Mouse (Mus musculus) liver, embryonic 14.5 days (tissue): ENCODE measurements at regions not wholly inside any gene's neighbourhood (a gene's known extent, or its start where the extent isn't known, plus 50 kb on each side); places are given as distances from the start of the nearest gene placed in this dataset.
A peak's percentile ranks its signal among the peaks of the same experiment; 100 is the strongest.

Experiments
- ATAC-seq: fragments of 200-750 bp; cut with Nextera tagmentation; 2 replicates; pipeline ENCODE4 v1.8.0; 2017; ENCODE audit warnings: moderate number of reproducible peaks, mild to moderate bottlenecking, moderate library complexity; ENCODE audit not compliant: insufficient read depth
- DNase-seq, 3 experiments: peaks; one replicate each; pipeline ENCODE4 v3.0.0-alpha.2; 2012 to 2013; ENCODE audit warnings: low read depth in 3 of 3, low spot score in 3 of 3
- H3K27ac ChIP-seq: fragments of 300-500 bp; sonication (generic); 2 replicates; pipeline ENCODE4 v1.5.1; 2014; ENCODE audit warnings: moderate library complexity, mild to moderate bottlenecking, control low read depth, inconsistent platforms
- H3K27me3 ChIP-seq: fragments of 300-500 bp; sonication (generic); 2 replicates; pipeline ENCODE4 v1.6.1; 2014; ENCODE audit warnings: mild to moderate bottlenecking, low read length, moderate library complexity; ENCODE audit not compliant: control insufficient read depth, insufficient read depth
- H3K36me3 ChIP-seq: fragments of 300-500 bp; sonication (generic); replicated peaks from 2 replicates; pipeline ENCODE4 v1.6.1; 2014; ENCODE audit warnings: low read depth; ENCODE audit not compliant: control insufficient read depth, insufficient read depth
- H3K4me1 ChIP-seq, 2 experiments: fragments of 200-500 bp in 1 of 2; fragments of 300-500 bp in 1 of 2; sonication (generic) in 1 of 2; replicated peaks; 2 replicates each; pipeline ENCODE4 v1.6.1; 2012 to 2014; ENCODE audit warnings: antibody characterized with exemption in 1 of 2, inconsistent platforms in 1 of 2, low read length in 1 of 2; ENCODE audit not compliant: control insufficient read depth in 2 of 2, insufficient read depth in 2 of 2
- H3K4me2 ChIP-seq: fragments of 300-500 bp; sonication (generic); 2 replicates; pipeline ENCODE4 v1.6.1; 2014; ENCODE audit warnings: low read depth, mild to moderate bottlenecking, control low read depth, moderate library complexity
- H3K4me3 ChIP-seq, 2 experiments: fragments of 200-500 bp in 1 of 2; fragments of 300-500 bp in 1 of 2; sonication (generic) in 1 of 2; 2 replicates each; pipeline ENCODE4 v1.5.1; 2012 to 2014; ENCODE audit warnings: low read depth in 2 of 2, low read length in 2 of 2, mild to moderate bottlenecking in 2 of 2, control low read depth in 1 of 2, inconsistent platforms in 1 of 2, moderate library complexity in 1 of 2; ENCODE audit not compliant: insufficient read depth in 1 of 2
- H3K9ac ChIP-seq: fragments of 300-500 bp; sonication (generic); replicated peaks from 2 replicates; pipeline ENCODE4 v1.6.1; 2014; ENCODE audit warnings: mild to moderate bottlenecking, control low read depth, moderate library complexity
- H3K9me3 ChIP-seq: fragments of 300-500 bp; sonication (generic); 2 replicates; pipeline ENCODE4 v1.6.1; 2016; ENCODE audit warnings: low read length, mixed read lengths; ENCODE audit not compliant: control insufficient read depth
- CTCF ChIP-seq: IDR thresholded peaks from 2 replicates; pipeline ENCODE4 v1.5.1; 2016; ENCODE audit warnings: antibody characterized with exemption, low read depth, control low read depth
- EP300 ChIP-seq: IDR thresholded peaks from 2 replicates; pipeline ENCODE4 v1.6.1; 2016; ENCODE audit warnings: antibody characterized with exemption, low read depth
- WGBS: fragments of 180-500 bp; shearing (Covaris S2); extraction: QIAGEN DNeasy Blood & Tissue Kit; methylation state at CpG from one replicate; pipeline ENCODE4 v1.1.7; 2014; ENCODE audit not compliant: insufficient replicate concordance; 5-methylcytosine and 5-hydroxymethylcytosine counted together

GRCm38 (mm10) chr3:154467581-154468374, 128.7 kb upstream of the Cryz start:
- H3K4me3 ChIP-seq, result no peak overlapping the region
- no peak for ATAC-seq
- WGBS, result 46% methylated on average over 13 of the region's 13 CpGs
- no peaks in the 10 kb centered on the region for H3K27me3 ChIP-seq
- H3K4me1 ChIP-seq, result no peaks in the 10 kb centered on the region
- H3K27ac ChIP-seq, result no peak overlapping the region
- TF ChIP-seq CTCF (no peak), EP300 (no peak)
- no peak overlapping the region for H3K9ac ChIP-seq
- no peaks in the 10 kb centered on the region for H3K36me3 ChIP-seq
- DNase-seq, result no peak
- no peak overlapping the region for H3K4me2 ChIP-seq
- no peaks in the 10 kb centered on the region for H3K9me3 ChIP-seq

- H3K4me3 ChIP-seq, result no peak overlapping the region
- H3K27ac ChIP-seq, result no peak overlapping the region
- TF ChIP-seq EP300 (no peak), CTCF (peak; percentile 49)
- no peak overlapping the region for H3K9ac ChIP-seq
- whole genome bisulfite sequencing, result 44% methylated on average over 9 of the region's 9 CpGs
- H3K36me3 ChIP-seq, result no peaks in the 10 kb centered on the region
- ATAC-seq, result no peak
- no peaks in the 10 kb centered on the region for H3K4me1 ChIP-seq
- H3K27me3 ChIP-seq, result no peaks in the 10 kb centered on the region
- DNase-seq, result no peak
- H3K9me3 ChIP-seq, result no peaks in the 10 kb centered on the region
- H3K4me2 ChIP-seq, result no peak overlapping the region
These were observed 127.7 kb upstream of the Lhx8 start for GRCm38 (mm10) chr3:154458208-154458607.

- DNase-seq (no peak), ATAC-seq (no peak)
- H3K9ac ChIP-seq, result no peak overlapping the region
- no peaks in the 10 kb centered on the region for H3K4me1 ChIP-seq
- no peaks in the 10 kb centered on the region for H3K27me3 ChIP-seq
- H3K27ac ChIP-seq, result no peak overlapping the region
- TF ChIP-seq CTCF (no peak), EP300 (no peak)
- no peaks in the 10 kb centered on the region for H3K9me3 ChIP-seq
- no peaks in the 10 kb centered on the region for H3K36me3 ChIP-seq
- no peak overlapping the region for H3K4me2 ChIP-seq
- H3K4me3 ChIP-seq, result no peak overlapping the region
These were observed 122.6 kb upstream of the Lhx8 start for GRCm38 (mm10) chr3:154453025-154453424.

GRCm38 (mm10) chr3:154452585-154452984, 122.1 kb upstream of the Lhx8 start:
- no peak overlapping the region for H3K9ac ChIP-seq
- no peak overlapping the region for H3K4me2 ChIP-seq
- H3K27ac ChIP-seq, result no peak overlapping the region
- H3K4me3 ChIP-seq, result no peak overlapping the region
- TF ChIP-seq CTCF (no peak), EP300 (no peak)
- no peaks in the 10 kb centered on the region for H3K27me3 ChIP-seq
- H3K9me3 ChIP-seq, result no peaks in the 10 kb centered on the region
- DNase-seq (no peak), ATAC-seq (no peak)
- no peaks in the 10 kb centered on the region for H3K4me1 ChIP-seq
- no peaks in the 10 kb centered on the region for H3K36me3 ChIP-seq
- 53% methylated on average over 6 of the region's 6 CpGs for WGBS

GRCm38 (mm10) chr3:154451169-154451568, 120.7 kb upstream of the Lhx8 start:
- ATAC-seq (no peak), DNase-seq (no peak)
- H3K27ac ChIP-seq, result no peak overlapping the region
- H3K4me1 ChIP-seq, result no peaks in the 10 kb centered on the region
- H3K9ac ChIP-seq, result no peak overlapping the region
- no peaks in the 10 kb centered on the region for H3K9me3 ChIP-seq
- no peaks in the 10 kb centered on the region for H3K36me3 ChIP-seq
- H3K27me3 ChIP-seq, result no peaks in the 10 kb centered on the region
- TF ChIP-seq EP300, result no peak
- no peak for TF ChIP-seq CTCF
- no peak overlapping the region for H3K4me3 ChIP-seq
- H3K4me2 ChIP-seq, result no peak overlapping the region
- WGBS, result 71% methylated on average over 7 of the region's 7 CpGs
